Mouse (Mus musculus): ENCODE data around the gene Arsg.

Gene Arsg

DNA sequence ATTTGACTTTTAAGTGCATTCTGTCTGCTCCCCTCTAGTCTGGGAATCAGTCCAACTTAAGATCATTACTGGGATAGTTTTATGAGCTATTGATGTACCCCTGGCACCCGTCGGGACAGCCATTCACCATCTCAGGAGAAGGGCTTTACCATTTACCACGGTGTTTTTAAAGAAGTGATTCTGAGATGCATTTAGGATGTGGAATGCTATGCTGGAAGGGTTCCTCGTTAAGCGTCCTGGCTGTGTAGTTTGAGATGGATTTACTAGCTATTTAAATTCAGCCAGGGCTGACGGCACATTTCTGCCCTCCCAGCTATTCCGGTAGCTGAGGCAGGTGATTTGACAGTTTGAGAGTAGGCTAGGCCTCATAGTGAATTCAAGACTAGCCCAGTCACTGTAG, 71.3 kb downstream of the Arsg start:
- DNase-seq (ENCODE audit: low read depth, low spot score), result no peak

DNA sequence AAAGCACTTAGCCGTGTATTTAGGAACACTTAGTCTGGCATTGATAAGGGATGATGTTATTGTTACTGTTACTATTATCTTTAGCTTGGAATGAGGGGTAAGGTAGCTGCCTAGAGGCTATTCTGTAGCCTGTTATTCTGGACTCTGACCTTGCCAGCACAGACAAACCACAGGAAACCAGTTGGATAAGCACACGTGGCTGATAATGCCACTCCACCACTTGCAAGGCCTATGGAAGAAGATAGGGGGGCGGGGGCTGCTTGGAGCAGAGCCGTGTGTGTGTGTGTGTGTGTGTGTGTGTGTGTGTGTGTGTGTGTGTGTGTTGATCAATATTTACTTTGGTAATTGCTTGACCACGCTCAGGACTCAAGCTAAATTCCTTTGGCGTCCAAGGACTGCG, 72.1 kb downstream of the Arsg start:
- no peak for DNase-seq (ENCODE audit: low read depth, low spot score)

DNA sequence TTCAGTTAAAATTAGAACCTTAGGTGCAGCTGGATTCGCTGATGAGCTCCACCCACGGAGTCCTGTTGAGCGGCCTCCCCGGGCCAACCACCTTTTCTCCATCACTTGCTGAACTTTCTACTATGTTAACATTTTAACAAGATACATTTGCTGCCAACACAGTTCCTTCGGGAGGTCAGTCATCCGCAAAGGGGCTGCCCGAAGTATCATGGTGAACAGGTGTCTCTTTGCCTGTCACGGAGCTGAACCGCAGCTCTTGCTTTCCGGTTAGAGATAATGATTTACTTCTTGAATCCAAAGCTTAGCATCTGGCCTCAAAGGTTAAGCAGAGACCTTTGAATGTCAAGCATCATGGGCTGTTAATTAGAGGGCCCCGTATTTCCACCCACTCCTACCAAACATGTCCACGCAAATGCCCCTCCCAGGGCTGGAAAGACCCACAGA, 72.5 kb downstream of the Arsg start:
- DNase-seq (ENCODE audit: low read depth, low spot score), result no peak

DNA sequence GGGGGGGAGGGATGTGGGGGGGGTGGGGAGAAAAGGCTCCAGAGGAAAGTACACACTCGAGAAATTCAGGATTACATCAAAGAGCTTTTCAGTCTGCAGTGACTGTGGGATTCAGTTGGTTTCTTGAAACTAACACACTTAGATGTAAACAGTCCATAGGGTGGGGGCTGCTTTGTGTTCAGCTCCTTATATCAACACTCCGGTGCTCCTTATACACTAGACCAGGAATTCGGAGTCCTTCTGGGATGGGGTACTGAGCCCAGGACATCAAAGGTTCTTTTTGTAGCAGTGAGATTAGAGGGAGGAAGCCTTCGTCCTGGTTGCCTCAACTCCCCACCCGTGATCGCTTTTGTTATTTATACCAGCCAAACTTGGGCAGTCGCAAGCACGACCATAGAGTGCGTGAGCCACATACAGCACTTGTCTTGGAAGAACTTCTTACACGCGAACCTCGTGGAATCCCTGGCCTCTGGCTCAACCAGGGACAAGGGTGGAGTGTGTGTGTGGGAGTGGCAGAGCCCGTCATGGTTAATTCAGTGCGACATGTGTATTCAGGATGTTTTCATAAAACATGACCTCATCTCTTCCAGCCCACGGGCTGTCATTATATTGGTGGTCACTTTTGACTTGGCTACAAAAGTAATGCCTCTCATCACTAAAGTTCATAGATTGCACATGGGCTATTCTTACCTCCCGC, 73.3 kb downstream of the Arsg start:
- DNase-seq (ENCODE audit: low read depth, low spot score), result no peak

DNA sequence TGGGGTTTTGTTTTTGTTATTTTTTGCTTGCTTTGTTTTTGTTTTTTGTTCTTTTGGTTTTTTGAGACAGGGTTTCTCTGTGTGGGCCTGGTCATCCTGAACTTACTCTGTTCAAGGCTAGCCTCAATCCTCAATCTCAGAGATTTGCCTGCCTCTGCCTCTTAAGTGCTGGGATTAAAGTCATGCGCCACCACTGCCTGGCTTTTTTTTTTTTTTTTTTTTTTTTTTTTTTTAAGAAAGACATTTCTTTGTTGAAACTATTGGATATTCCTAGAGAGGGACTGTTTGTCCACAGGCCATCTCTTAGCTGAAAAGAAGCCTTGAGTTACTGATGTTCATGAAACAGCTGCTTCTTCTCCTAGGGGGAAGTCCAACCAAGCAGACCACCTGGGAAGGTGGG, 74.5 kb downstream of the Arsg start:
- DNase-seq (ENCODE audit: low read depth, low spot score), result no peak

DNA sequence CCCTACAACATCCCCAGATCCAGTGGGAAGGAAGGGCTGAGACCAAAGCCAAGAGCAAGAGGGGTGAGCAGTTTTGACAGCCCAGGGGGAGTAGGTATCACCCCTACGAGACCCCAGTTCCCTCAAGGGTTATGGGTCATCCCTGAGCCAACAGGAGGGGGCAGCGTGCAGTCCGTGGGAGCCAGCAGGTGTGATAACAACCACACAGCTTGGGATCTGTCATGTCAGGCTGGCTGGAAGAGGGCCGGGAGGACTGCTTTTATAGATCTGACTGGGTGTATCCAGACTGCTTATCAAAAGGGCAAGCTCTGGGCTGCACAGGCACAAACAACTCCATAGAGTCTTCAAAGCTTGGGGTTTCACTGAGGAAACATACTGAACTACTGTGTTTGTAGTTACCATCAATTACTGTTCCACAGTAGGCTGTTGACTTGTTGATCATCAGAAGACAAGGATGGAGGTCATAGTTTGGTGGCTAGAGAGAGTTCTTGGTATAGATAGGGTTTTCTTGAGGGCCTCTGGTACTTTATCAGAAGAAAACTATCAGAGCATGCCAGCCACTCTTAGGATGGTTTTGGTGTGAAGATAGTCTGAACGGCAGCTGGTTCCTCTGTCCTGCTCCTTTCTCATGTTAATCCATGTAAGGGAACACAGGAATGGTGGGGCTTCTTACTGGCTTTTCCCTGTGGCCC, 76.6 kb downstream of the Arsg start:
- no peak for DNase-seq (ENCODE audit: low read depth, low spot score)

DNA sequence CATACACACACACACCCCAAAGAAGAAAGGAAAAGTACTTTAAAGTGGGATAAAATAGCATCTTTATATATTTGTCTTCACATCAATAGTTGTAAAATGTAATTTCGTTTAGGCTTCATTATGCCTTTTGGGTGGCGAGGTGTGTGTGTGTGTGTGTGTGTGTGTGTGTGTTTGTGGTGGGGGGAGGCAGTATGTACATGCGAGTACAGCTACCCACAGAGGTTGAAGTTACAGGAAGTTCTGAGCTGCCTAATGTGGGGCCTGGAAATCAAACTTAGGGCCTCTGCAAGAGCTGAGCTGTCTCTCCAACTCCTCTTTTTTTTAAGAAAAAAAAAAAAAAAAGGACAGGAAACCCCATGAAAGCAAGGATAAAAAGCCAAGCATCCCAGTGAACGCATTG, 80.7 kb downstream of the Arsg start:
- no peak for DNase-seq (ENCODE audit: low read depth, low spot score)

DNA sequence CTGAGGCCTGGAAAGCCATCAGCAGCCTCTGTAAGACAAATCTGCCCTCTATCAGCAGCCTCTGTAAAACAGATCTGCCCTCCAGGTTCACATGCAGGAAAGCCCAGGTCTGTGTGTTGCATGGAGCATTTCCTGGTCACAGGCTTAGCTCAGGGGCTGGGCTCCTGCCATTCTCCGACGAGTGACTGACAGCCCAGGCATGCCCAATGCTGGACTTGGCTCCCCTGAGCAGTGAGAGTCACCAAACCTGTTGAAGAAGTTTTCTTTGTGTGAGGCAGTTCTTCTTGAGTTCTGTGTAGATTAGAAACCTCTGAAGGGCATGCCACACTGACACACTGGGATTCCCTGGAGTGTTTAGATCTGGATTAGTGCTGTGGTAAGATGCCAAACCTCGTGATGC, 81.3 kb downstream of the Arsg start:
- no peak for DNase-seq (ENCODE audit: low read depth, low spot score)

DNA sequence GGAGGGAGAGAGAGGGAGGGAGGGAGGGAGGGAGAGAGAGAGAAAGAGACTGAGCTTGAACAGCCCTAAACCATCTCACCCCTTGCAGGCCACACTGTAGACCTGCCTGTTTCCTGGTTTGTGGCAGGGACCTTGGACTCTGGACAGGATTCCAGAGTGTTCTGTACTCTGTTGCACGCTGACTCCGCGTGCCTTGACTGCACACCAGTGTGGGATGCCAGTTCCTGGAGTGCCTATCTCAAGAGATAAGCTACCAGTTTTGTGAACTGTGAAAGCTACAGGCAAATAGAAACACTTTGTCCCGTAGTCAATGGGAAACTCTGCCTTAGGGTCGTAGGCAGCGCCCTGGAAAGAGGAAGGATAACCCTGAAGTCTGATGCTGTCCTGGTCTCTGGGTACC, 83.0 kb downstream of the Arsg start:
- no peak for DNase-seq (ENCODE audit: low read depth, low spot score)

DNA sequence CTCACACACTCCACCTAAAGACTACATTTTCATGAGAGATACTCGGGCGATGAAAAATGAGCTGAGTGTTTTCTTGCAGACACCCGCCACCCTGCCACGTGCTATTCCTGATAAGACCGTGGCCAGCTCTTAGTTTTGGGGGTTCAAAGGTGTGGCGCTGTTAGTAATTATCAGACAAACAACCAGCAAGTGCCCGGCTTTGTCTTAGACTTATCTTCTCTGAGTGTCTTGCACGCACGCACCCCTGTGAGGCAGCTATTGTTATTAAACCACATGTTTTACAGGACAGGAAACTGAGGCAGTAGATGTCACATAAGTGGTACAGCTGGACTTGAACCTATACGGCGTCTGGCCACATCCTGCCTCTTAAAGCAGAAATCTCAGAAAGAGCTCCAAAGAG, 84.2 kb downstream of the Arsg start:
- no peak for DNase-seq (ENCODE audit: low read depth, low spot score)

DNA sequence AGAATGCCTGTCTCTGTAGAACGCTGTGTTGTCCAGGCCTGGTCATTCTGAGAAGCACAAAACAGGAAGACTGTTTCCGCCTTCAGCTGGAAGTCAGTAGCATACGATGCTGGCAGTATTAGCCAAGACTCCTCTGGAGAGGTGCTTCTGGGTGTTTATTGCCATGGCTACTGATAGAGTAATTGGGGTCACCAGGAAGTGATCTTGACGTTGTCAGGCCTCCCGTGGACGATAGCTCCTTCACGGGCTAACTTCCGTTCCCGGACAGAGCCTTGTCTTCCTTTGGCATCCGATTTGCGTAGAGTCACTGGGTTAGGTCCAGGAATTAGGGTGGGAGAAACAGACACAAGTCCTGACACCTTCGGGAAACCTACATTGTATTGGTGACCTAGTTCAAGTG, 86.1 kb downstream of the Arsg start:
- no peak for DNase-seq (ENCODE audit: low read depth, low spot score)

DNA sequence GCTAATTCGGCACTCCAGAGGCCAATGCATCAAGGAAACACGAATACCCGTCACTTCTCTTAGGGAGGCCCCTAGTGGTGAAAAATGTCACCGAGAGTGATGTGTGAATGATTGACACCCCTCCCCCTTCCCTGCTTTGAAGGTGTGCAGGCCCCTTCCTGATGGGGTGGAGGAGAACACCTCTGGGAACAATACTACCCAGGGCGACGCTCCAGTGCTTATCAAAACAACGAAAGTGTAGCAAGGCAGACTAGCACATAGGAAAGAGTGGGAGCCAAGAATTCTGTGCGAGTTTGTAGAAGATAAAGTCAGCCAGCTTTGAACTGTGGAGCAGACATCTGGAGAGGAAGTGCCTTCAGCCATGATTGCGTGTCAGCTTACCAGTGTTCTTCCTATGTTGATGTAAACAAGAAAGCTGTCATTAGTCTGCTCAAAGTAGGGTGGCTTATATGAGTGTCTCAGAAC, 87.7 kb downstream of the Arsg start:
- DNase-seq (ENCODE audit: low read depth, low spot score), result no peak

DNA sequence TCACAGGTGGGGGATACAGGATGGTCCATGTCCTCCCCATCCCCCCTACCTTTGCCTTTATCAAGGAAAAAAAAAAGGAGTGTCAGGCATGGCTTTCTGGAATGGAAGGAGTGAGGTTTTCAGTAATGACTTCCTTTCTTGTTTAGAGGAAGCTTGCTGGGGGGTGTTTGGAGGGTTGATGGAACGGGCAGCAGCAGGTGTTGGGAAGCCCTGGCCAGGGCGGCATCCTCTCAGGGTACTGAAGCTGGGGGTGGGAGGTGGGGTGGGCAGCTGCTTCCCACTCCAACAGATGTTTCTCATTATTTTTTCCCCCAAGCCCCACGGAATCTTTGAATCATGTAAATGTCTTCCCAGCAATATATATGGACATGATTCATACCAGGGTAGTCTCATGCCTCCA, 88.3 kb downstream of the Arsg start:
- no peak for DNase-seq (ENCODE audit: low read depth, low spot score)

DNA sequence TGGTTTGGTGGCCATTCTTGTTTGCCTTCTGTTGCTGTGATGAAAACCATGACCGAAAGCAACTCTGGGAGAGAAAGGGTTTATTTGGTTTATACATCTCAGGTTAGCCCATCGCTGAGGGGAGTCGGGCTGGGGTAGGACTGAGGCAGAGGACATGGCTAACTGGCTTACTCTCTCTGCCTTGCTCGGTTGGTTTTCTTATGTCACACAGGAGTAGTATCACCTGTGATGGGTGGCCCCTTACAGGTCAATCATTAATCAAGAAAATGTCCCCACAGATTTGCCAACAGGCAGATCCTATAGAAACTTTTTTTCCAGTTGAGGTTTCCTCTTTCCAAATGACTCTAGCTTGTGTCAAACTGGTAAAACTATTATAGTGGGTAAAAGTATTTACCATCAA, 90.5 kb downstream of the Arsg start:
- no peak for DNase-seq (ENCODE audit: low read depth, low spot score)

DNA sequence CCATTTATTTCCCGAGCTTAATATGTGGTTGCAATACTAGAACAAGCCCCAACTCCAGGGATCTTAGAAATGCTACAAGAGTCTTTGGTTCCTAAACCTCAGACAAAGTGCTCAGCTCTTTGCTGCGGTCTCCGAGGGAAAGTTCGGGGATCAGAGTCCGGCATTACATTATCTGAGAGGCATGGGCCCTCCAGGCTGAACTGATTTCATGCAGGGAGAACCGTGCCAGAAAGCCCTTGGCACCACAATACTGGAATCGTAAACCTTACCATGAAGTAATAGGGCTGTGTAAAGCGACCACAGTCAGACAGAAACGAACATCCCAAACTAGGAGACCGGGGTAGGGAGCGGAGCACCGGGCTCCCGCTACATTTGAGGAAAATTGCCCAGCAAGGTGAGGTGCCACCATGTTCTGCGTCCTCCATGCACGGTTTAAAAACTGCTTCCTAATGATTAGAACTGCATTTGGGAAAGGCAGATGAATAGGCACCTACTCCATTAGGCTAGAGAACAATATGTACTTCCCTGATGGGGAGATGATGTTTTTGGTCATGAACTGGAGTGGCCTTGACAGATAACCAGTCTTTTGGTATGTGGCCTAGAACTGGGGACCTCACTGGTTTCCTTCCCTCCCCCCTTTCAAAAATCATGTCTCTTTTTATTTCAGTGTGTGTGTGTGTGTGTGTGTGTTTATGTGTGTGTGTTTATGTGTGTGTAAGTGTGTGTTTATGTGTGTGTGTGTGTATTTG, 91.5 kb downstream of the Arsg start:
- no peak for DNase-seq (ENCODE audit: low read depth, low spot score)

DNA sequence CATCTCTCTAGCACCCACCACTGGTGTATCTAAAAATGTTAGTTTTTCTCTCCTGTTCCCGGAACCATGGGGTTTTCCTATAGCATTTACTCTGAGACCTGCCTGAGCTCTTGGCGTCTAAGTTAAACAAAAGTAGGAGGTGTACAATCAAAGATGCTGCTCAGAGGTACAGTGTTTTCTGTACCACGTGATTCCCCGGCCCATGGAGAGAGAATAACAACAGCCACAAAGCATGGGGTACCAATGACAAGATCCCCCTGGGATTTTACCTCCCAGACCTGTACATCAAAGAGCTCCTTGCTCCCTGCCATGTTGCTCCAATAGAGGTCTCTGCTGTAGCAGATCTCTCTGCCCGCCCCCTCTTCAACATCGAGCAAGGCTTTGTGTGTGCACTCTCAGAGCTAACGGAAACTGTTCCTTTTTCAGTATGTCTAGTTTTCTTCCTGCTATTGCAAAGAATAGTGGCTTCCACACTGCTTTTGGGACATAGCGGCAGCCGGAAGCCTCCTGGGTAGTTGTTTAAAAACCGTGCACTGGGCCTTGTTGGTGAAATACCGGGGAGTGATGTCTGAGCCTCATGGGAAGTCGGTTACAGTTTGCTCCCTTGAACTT, 95.9 kb downstream of the Arsg start:
- no peak for DNase-seq (ENCODE audit: low read depth, low spot score)

DNA sequence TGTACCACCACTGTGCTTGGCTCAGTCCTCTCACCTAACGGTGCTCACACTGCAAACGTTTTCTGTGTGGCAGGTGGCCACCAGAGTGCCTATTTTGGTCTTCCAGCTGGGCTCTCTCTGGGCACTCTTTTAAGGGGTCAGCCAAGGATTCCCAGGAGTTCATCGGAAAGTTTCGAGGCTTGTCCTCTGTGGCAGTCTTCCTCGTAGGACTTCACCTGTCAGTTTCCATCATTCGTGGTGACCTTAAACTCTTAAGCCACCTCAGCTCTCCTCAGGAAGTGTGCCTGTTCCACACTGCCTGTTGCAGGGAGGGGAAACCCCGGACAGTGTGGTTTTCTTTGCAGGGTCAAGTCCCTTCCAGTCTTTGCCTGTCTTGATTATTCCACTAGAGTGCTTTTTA, 96.6 kb downstream of the Arsg start:
- no peak for DNase-seq (ENCODE audit: low read depth, low spot score)

DNA sequence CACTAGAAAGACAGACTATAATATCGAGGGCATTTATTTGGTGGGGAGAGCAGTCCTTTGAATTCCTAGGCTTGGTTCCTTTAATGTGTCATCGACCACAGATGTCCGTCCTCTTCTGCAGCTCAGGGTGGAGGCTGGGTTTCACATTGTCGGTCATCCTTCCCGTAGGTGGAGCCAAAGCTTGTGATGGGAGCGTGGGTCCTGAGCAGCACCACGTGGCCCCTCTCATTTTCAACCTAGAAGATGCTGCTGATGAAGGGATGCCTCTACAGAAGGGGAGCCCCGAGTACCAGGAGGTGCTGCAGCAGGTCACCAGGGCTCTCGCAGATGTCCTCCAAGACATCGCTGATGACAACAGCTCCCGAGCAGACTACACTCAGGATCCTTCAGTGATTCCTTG, 98.9 kb downstream of the Arsg start:
- DNase-seq (ENCODE audit: low read depth, low spot score), result no peak

DNA sequence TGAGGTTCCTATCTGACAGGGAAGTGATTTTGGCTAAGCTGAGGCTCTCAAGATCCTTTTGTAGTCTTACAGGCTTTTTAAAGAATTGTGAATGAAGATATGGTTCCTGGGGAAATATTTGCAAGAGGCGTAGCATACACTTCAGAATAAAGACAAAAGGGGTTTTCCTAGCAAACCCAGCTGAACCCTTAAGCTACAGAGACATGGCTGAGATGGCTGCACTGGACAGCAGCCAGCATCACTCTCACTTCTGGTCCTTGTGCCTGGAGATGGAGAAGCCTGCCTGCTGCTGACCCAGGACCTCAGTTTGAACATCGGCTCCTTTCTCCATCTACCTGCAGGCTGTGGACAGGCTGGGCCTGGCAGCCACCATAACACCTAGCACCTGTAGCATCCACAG, 101.4 kb downstream of the Arsg start:
- no peak for DNase-seq (ENCODE audit: low read depth, low spot score)

DNA sequence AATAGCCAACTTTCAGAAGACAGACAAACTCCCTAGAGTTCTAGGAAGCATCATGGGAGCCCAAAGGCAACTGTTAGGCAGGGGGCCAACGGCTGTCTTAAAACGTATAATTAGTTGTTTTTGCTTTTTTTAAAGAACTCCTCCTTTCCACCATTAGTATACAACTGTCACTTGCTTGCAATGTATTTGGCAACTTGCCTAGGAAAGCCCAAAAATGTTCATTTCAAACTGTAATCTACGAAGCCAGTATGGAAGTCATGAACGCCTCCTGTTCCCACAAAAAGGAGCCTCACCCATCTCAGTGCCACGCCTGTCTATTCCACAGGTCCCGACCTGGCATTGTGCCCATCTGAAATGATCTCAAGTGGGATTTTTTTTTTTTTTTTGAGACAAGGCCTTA, 102.7 kb downstream of the Arsg start:
- no peak for DNase-seq (ENCODE audit: low read depth, low spot score)

DNA sequence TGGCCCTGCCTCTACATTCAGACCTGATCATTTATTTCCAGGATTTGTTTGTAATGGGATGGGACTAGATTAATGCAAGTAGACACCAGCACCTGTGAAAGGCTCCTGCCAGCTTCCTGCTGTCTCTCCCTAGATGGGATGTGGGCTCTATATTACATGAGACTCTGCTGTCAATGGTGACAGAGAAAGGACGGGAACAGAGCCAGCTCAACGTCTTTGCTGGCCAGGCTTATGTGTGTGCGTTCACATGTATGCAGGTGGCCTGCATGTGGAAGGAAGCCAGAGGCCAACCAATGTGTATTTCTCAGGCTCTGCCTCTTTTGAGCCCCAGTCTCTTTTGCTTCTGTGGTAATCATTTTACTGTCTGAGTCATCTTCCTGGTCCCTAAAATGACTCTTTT, 105.4 kb downstream of the Arsg start:
- DNase-seq (ENCODE audit: low read depth, low spot score), result no peak

DNA sequence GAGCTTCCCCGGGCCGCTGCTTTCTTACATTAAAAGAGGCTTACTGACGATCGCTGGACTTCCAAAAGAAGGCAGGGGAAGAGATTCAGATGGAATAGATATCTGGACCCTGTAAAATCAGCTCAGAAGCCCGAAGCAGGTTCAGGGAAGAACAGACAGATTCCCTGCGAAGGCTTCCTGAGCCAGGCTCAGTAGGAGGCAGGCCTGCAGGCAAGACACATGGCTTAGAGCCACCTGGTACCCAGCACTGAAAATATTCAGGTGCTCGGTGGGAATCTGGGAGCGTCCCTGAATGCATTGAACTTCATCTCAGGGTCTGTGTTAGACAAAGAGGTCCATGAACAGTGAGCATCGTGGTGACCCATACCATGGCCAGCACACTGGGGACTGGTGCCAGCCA, 106.8 kb downstream of the Arsg start:
- no peak for DNase-seq (ENCODE audit: low read depth, low spot score)
